ENCODE assay signal across 12 mouse cellular contexts in genomic region chr5:147417986-147418385, GRCm38 (mm10).
"Had no signal": no experiment of that assay in that cellular context is flagged by ENCODE, and none has a peak within 500 bp of the region (broad histone marks: within the 10 kb centered on the region; RNA-seq: fewer than 3 reads in every experiment).

No protein-coding gene starts in this region.

- H3K9ac ChIP-seq: limb, embryonic 12.5 days; limb, embryonic 15.5 days; liver, embryonic 14.5 days; lung, embryonic 15.5 days; neural tube, embryonic 12.5 days; neural tube, embryonic 15.5 days had no signal

- H3K4me3 ChIP-seq: limb, embryonic 12.5 days; limb, embryonic 15.5 days; lung, embryonic 15.5 days; neural tube, embryonic 12.5 days; neural tube, embryonic 15.5 days had no signal

- H3K4me2 ChIP-seq: limb, embryonic 12.5 days; limb, embryonic 15.5 days; lung, embryonic 15.5 days; midbrain, embryonic 11.5 days; neural tube, embryonic 12.5 days had no signal

- DNase-seq: layer of hippocampus, postnatal 36 days; right cerebral cortex, adult 18-20 months had no signal

- H3K36me3 ChIP-seq: limb, embryonic 12.5 days; limb, embryonic 15.5 days; lung, embryonic 15.5 days; neural tube, embryonic 12.5 days; neural tube, embryonic 15.5 days had no signal

- H3K27ac ChIP-seq: kidney, postnatal 0 days; limb, embryonic 12.5 days; limb, embryonic 15.5 days; lung, embryonic 15.5 days; neural tube, embryonic 12.5 days; neural tube, embryonic 15.5 days; stomach, postnatal 0 days had no signal

- H3K27me3 ChIP-seq: limb, embryonic 12.5 days; limb, embryonic 15.5 days; lung, embryonic 15.5 days; megakaryocyte, embryonic 14.5 days; neural tube, embryonic 12.5 days; neural tube, embryonic 15.5 days had no signal

- H3K9me3 ChIP-seq: limb, embryonic 12.5 days; limb, embryonic 15.5 days; lung, embryonic 15.5 days; megakaryocyte, embryonic 14.5 days; neural tube, embryonic 12.5 days; neural tube, embryonic 15.5 days had no signal

- H3K4me1 ChIP-seq: limb, embryonic 15.5 days; lung, embryonic 15.5 days; neural tube, embryonic 12.5 days had no signal
